Mouse (Mus musculus) thymus, postnatal 0 days (tissue): ENCODE data around the gene Atxn10. TPM values are rescaled to one million over a fixed set of nuclear protein-coding genes. Genes with fewer than 3 reads are reported as not detected.
A peak's percentile ranks its signal among the peaks of the same experiment; 100 is the strongest.
"Not testable (repeated sequence)": the region's sequence is repeated elsewhere in the genome, so short reads cannot be mapped to it uniquely, and the experiment has no call there.

ENCODE experiments used
- DNase-seq: peaks from one replicate; pipeline ENCODE4 v3.0.0-alpha.2; 2015; ENCODE audit warnings: low spot score
- polyA plus RNA-seq: library from polyadenylated mRNA; unstranded; fragments of >200 nt; fragmentation: Nextera tagmentation; extraction: Ambion mirVana; gene quantifications from 2 replicates; pipeline ENCODE4 v1.2.1, GENCODE M21; 2015

Atxn10 gene
- polyA plus RNA-seq, 1 experiment from 2014 or later, result 226 TPM

- not testable (repeated sequence) for DNase-seq
These were observed 2.5 kb upstream of the Atxn10 start for GRCm38 (mm10) chr15:85333511-85333910.

GRCm38 (mm10) chr15:85334234-85334633, 1.8 kb upstream of the Atxn10 start:
- no peak for DNase-seq

GRCm38 (mm10) chr15:85336301-85336991, 401 bp downstream of the Atxn10 start:
- DNase-seq, result peak; percentile 90

- DNase-seq, result no peak
These were observed 1.2 kb downstream of the Atxn10 start for GRCm38 (mm10) chr15:85337219-85337618.

GRCm38 (mm10) chr15:85337979-85338378, 1.9 kb downstream of the Atxn10 start:
- DNase-seq, result no peak

- no peak for DNase-seq
These were observed 6.2 kb downstream of the Atxn10 start for GRCm38 (mm10) chr15:85342246-85342645.

- DNase-seq, result no peak
These were observed 8.6 kb downstream of the Atxn10 start for GRCm38 (mm10) chr15:85344673-85345072.

GRCm38 (mm10) chr15:85347058-85347700, 11.1 kb downstream of the Atxn10 start:
- no peak for DNase-seq

GRCm38 (mm10) chr15:85350144-85350543, 14.1 kb downstream of the Atxn10 start:
- DNase-seq, result no peak

- no peak for DNase-seq
These were observed 18.0 kb downstream of the Atxn10 start for GRCm38 (mm10) chr15:85354060-85354459.

GRCm38 (mm10) chr15:85356112-85356511, 20.1 kb downstream of the Atxn10 start:
- DNase-seq, result no peak

GRCm38 (mm10) chr15:85357465-85358225, 21.6 kb downstream of the Atxn10 start:
- no peak for DNase-seq

- DNase-seq, result no peak
These were observed 23.4 kb downstream of the Atxn10 start for GRCm38 (mm10) chr15:85359483-85359882.

- DNase-seq, result no peak
These were observed 23.9 kb downstream of the Atxn10 start for GRCm38 (mm10) chr15:85359901-85360300.

- no peak for DNase-seq
These were observed 28.3 kb downstream of the Atxn10 start for GRCm38 (mm10) chr15:85364366-85364765.

- DNase-seq, result no peak
These were observed 30.9 kb downstream of the Atxn10 start for GRCm38 (mm10) chr15:85366938-85367337.

GRCm38 (mm10) chr15:85369765-85370164, 33.7 kb downstream of the Atxn10 start:
- DNase-seq, result no peak

- DNase-seq, result no peak
These were observed 37.1 kb downstream of the Atxn10 start for GRCm38 (mm10) chr15:85373125-85373524.

- no peak for DNase-seq
These were observed 47.4 kb downstream of the Atxn10 start for GRCm38 (mm10) chr15:85383477-85383876.

- peak; percentile 36 for DNase-seq
These were observed 52.7 kb downstream of the Atxn10 start for GRCm38 (mm10) chr15:85388696-85389095.

GRCm38 (mm10) chr15:85389915-85390314, 53.9 kb downstream of the Atxn10 start:
- no peak for DNase-seq

- DNase-seq, result no peak
These were observed 59.3 kb downstream of the Atxn10 start for GRCm38 (mm10) chr15:85395360-85395759.
